Mouse (Mus musculus): Measurements from ENCODE around the gene Ctdsp2. TPM values are rescaled to one million over a fixed set of nuclear protein-coding genes. Genes with fewer than 3 reads are reported as not detected.

The Ctdsp2 gene
- total and polyA plus RNA-seq, 2 experiments from 2014 or later: 14.4 to 56.0 TPM

- H3K4me1 ChIP-seq (ENCODE audit: insufficient read depth): peaks cover 42% of the 10 kb centered on the region
- WGBS: 47% methylated on average over 14 of the region's 14 CpGs
- no peaks in the 10 kb centered on the region for H3K9me3 ChIP-seq (ENCODE audit: low read length)
- DNase-seq (no peak), ATAC-seq (no peak)
- H3K27me3 ChIP-seq (ENCODE audit: insufficient read depth, low read length): no peaks in the 10 kb centered on the region
- H3K4me2 ChIP-seq (ENCODE audit: low read depth): peak overlapping the region; percentile 58
- H3K9ac ChIP-seq: peak overlapping the region; percentile 37
- TF ChIP-seq CTCF (IDR thresholded peaks at IDR 0.05; ENCODE audit: low read depth): no peak
- peak overlapping the region; percentile 16; the same call in 1 of the 2 replicates for H3K27ac ChIP-seq (ENCODE audit: low read depth, low read length)
- H3K36me3 ChIP-seq (ENCODE audit: insufficient read depth): no peaks in the 10 kb centered on the region
- no peak overlapping the region for H3K4me3 ChIP-seq (ENCODE audit: low read depth, low read length)
Measured at GRCm38 (mm10) chr10:126983193-126983725, 4.7 kb downstream of the Ctdsp2 start.

GRCm38 (mm10) chr10:126984189-126985004, 5.9 kb downstream of the Ctdsp2 start:
- peak overlapping the region; percentile 29; the same call in 1 of the 2 replicates for H3K27ac ChIP-seq (ENCODE audit: low read depth, low read length)
- H3K9me3 ChIP-seq (ENCODE audit: low read length): no peaks in the 10 kb centered on the region
- H3K4me2 ChIP-seq (ENCODE audit: low read depth): 0 out of 2 replicates have a peak overlapping the region, but pooled peaks have one; percentile 6
- H3K9ac ChIP-seq: peak overlapping the region; percentile 14; the same call in 1 of the 2 replicates
- no peaks in the 10 kb centered on the region for H3K27me3 ChIP-seq (ENCODE audit: insufficient read depth, low read length)
- no peaks in the 10 kb centered on the region for H3K36me3 ChIP-seq (ENCODE audit: insufficient read depth)
- no peak overlapping the region for H3K4me3 ChIP-seq (ENCODE audit: low read depth, low read length)
- peak; percentile 35 for DNase-seq
- ATAC-seq: no peak
- 18% methylated on average over 5 of the region's 5 CpGs for WGBS
- 0 out of 2 replicates have a peak, but pooled peaks have one; percentile 5 for TF ChIP-seq CTCF (IDR thresholded peaks at IDR 0.05; ENCODE audit: low read depth)
- H3K4me1 ChIP-seq (ENCODE audit: insufficient read depth): peaks cover 42% of the 10 kb centered on the region

DNA sequence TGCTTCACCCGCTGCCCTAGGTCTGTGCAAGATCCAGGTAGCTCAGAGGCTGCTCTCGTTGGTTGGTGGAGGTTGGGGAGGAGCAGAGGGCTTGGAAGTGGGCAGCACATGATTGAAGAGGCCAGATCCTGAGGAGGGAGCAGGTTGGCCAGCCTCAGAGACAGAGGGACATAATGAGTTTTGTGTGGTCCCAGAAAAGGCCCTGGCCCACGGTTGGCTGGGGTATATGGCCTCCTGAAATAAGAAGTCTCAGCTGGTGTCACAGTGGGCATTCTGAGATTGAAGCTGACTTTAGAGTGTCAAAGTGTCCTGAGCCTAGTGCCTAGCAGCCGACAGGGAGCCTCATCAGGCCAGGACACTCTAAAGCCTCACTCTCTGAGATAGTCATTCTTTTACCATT, 6.6 kb downstream of the Ctdsp2 start:
- Histone ChIP-seq H3K4me2 (ENCODE audit: low read depth) (0 out of 2 replicates have a peak overlapping the region, but pooled peaks have one; percentile 6), H3K27me3 (ENCODE audit: insufficient read depth, low read length) (no peaks in the 10 kb centered on the region), H3K9ac (no peak overlapping the region), H3K4me3 (ENCODE audit: low read depth, low read length) (no peak overlapping the region), H3K27ac (ENCODE audit: low read depth, low read length) (0 out of 2 replicates have a peak overlapping the region, but pooled peaks have one; percentile 15), H3K4me1 (ENCODE audit: insufficient read depth) (peaks cover 42% of the 10 kb centered on the region), H3K9me3 (ENCODE audit: low read length) (no peaks in the 10 kb centered on the region), H3K36me3 (ENCODE audit: insufficient read depth) (no peaks in the 10 kb centered on the region)
- DNase-seq (no peak), ATAC-seq (no peak)
- 61% methylated on average over 4 of the region's 4 CpGs for WGBS
- TF ChIP-seq CTCF (IDR thresholded peaks at IDR 0.05; ENCODE audit: low read depth): no peak

DNA sequence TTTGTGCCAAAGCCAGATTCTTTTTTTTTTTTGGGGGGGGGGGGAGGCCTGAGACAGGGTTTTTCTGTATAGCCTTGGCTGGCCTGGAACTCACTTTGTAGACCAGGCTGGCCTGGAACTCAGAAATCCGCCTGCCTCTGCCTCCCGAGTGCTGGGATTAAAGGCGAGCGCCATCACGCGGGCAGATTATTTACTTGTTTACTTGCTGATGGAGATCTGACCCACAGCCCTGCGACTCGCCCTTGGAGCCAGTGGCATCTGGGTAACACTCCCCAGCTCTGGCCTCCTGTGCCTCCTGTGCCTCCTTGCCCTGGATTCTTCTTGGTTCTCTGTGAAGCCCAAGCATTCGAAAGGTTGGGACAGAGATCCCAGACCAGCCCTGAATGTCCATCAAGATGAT, 7.1 kb downstream of the Ctdsp2 start:
- ATAC-seq: no peak
- Histone ChIP-seq H3K9me3 (ENCODE audit: low read length) (no peaks in the 10 kb centered on the region), H3K9ac (no peak overlapping the region), H3K4me3 (ENCODE audit: low read depth, low read length) (no peak overlapping the region), H3K36me3 (ENCODE audit: insufficient read depth) (no peaks in the 10 kb centered on the region), H3K27ac (ENCODE audit: low read depth, low read length) (no peak overlapping the region), H3K4me2 (ENCODE audit: low read depth) (no peak overlapping the region), H3K27me3 (ENCODE audit: insufficient read depth, low read length) (no peaks in the 10 kb centered on the region), H3K4me1 (ENCODE audit: insufficient read depth) (peaks cover 42% of the 10 kb centered on the region)
- WGBS: 91% methylated on average over 9 of the region's 9 CpGs
- no peak for DNase-seq
- TF ChIP-seq CTCF (IDR thresholded peaks at IDR 0.05; ENCODE audit: low read depth): no peak

DNA sequence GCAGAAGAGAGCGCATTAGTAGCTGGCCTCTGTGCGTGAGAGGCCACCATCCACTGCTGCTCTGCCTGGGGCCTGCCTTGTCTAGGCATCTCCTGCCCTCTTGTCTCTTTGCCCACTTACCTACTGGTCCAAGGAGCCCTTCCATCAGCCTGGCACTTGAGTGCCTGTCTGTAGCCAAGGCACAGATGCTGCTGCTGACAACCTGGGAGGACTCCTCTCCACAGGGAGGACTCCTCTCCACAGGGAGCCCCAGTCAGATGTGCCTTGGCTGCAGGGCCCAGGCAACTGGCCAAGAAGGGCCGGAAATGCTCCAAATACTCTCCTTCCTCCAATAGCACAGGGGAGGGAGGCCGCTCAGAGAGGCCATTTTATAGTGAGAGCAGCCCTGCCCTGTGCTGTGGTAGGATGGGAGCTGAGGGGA, 8.0 kb downstream of the Ctdsp2 start:
- ATAC-seq (peak; percentile 57), DNase-seq (peak; percentile 69)
- Histone ChIP-seq H3K9me3 (ENCODE audit: low read length) (no peaks in the 10 kb centered on the region), H3K4me3 (ENCODE audit: low read depth, low read length) (no peak overlapping the region), H3K4me2 (ENCODE audit: low read depth) (no peak overlapping the region), H3K27me3 (ENCODE audit: insufficient read depth, low read length) (no peaks in the 10 kb centered on the region), H3K36me3 (ENCODE audit: insufficient read depth) (0 out of 2 replicates have a peak, but pooled peaks cover under 1% of the 10 kb centered on the region), H3K4me1 (ENCODE audit: insufficient read depth) (peaks cover 39% of the 10 kb centered on the region), H3K9ac (no peak overlapping the region), H3K27ac (ENCODE audit: low read depth, low read length) (no peak overlapping the region)
- no peak for TF ChIP-seq CTCF (IDR thresholded peaks at IDR 0.05; ENCODE audit: low read depth)
- WGBS: 39% methylated on average over 4 of the region's 4 CpGs

- DNase-seq: no peak
- Histone ChIP-seq H3K4me2 (ENCODE audit: low read depth) (no peak overlapping the region), H3K9ac (no peak overlapping the region), H3K27ac (ENCODE audit: low read depth, low read length) (no peak overlapping the region), H3K4me3 (ENCODE audit: low read depth, low read length) (no peak overlapping the region), H3K4me1 (ENCODE audit: insufficient read depth) (peaks cover 30% of the 10 kb centered on the region), H3K27me3 (ENCODE audit: insufficient read depth, low read length) (no peaks in the 10 kb centered on the region), H3K36me3 (ENCODE audit: insufficient read depth) (0 out of 2 replicates have a peak, but pooled peaks cover 8% of the 10 kb centered on the region), H3K9me3 (ENCODE audit: low read length) (no peaks in the 10 kb centered on the region)
- no peak for ATAC-seq
- WGBS: 60% methylated on average over 8 of the region's 8 CpGs
- no peak for TF ChIP-seq CTCF (IDR thresholded peaks at IDR 0.05; ENCODE audit: low read depth)
Measured at GRCm38 (mm10) chr10:126987183-126988118, 8.9 kb downstream of the Ctdsp2 start.
